Mouse (Mus musculus): ENCODE data around the gene Shroom3.
A peak's percentile ranks its signal among the peaks of the same experiment; 100 is the strongest.

Gene Shroom3

DNA sequence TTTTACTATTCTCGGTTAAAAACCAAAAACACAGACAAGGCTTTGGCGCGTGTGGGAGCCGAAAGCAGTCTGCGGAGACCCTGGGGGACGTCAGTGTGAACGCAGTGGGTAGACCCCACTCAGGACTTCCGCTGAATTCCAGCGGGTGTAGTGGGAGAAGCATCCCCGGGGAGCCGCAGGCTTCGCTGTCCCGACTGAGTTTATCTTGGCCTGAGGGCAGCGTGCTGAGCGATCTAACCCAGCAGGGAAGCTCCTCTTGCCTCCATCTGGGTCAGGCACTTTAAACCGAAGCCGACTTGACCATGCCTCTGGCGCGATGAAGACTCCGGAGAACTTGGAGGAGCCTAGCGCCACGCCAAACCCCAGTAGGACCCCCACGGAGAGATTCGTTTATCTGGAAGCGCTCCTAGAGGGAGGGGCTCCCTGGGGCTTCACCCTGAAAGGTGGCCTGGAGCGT lies at the start of gene Shroom3:
Shroom3 (plus strand) TSS at position 85 of the 457 bp plus-strand sequence.
- no peak for DNase-seq (ENCODE audit: low spot score)

DNA sequence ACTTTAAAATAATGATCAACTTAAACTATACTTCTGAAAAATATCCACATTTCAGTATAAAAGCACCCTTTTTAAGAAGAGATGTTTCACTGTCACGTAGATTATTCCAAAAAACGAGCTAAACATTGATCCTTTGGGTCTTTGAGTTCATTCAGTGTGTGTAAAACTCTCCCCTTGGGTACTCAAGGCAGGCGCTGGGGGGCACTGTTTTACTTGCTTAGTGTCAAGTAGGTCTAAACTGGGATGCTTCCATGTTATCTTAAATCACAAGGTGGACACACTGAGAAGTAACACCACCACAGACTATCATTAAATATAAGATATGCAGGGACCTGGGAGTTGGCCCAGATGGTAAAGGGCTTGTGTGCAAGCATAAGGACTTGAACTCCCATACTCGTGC lies 49.7 kb upstream of the Shroom3 start:
- no peak for DNase-seq (ENCODE audit: low spot score)

DNA sequence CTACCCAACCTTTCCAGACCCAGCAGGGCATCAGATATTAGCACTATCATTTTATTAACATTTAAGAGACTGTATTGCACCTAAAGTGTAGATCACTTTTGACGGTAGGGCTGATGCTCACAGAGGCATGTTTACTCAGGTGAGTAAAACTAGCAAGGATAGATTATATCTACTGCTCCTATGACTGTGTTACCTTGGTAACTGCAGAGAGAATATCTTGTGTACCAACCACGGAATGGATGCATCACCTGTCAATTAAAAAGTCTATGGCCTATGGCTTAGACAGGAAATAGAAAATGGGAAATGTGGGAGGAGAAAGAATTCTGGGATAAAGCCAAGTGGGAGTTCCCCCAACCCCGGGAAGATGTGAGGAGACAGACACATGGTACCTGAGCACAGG lies 48.3 kb upstream of the Shroom3 start:
- DNase-seq (ENCODE audit: low spot score), result no peak

DNA sequence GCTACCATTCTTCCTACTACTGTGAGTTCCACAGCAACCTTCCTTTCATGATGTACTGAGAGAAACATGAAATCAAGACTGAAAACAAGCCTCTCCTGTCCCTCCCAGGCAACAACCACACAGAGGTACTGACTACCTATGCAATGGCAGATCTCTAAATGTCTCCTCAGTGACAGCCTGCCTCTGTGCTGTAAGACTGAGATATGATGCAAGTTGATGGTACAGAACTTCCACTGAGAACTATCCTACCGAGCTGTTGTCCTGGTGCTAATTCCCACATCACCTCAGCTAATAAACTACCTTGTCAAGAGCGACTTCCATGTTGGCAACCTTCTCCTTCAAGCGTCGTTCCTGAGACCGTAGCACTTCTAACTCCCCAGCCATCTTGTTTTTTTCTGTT lies 47.3 kb upstream of the Shroom3 start:
- no peak for DNase-seq (ENCODE audit: low spot score)

DNA sequence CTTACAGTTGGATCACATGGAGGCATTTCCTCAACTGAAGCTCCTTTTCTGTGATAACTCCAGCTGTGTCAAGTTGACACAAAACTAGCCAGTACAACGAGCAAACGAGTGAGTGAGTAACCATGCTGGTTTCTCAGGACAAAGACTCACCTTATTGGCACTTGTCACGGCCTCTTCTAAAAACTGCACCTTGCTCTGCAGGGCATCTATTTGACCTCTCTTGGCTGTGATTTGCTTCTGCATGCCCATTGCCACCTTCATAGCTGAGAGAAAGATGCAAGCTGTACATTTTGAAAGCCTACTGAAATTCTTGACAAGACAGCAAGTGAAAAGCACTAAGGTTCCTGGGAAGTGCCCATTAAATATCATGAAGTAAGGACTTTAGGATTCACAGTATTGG lies 42.4 kb upstream of the Shroom3 start:
- no peak for DNase-seq (ENCODE audit: low spot score)

DNA sequence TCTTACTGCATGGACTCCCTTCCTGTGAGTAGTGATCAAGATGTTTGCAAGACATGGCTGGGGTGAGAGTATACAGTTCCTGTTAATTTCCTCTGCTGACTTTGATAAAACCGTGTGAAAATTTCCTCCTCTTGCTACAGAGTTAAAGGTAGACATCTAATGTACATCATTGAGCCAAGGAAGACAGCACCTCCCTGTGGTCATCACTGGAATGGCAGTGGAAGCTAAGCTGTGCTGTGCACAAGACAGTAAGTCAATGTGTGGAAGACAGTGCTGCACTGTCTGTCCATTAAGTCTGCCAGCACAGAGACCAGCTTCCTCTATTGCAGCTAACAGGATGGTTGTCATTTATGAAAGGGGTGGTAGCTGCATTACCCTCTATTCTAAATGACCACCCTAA lies 27.0 kb upstream of the Shroom3 start:
- DNase-seq (ENCODE audit: low spot score), result peak; percentile 64

DNA sequence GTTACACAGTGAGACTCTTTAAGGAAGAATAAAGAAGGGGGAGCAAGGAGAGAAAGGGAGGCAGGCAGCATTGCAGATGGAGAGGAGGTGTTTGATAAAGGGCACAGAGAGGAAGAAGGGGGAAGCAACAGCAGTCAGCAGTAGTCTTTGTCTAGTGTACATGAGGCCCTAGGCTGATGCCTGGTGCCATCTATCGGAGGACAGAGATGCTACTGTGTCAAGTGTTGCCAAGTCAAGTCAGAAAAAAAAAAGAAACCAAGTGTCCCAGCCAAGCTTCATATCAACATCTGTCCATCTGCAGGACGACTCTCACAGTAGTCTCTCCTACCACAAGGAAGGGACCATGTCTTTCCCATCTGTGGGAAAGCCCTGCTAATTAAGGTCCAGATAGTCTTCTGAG lies 18.9 kb upstream of the Shroom3 start:
- no peak for DNase-seq (ENCODE audit: low spot score)

DNA sequence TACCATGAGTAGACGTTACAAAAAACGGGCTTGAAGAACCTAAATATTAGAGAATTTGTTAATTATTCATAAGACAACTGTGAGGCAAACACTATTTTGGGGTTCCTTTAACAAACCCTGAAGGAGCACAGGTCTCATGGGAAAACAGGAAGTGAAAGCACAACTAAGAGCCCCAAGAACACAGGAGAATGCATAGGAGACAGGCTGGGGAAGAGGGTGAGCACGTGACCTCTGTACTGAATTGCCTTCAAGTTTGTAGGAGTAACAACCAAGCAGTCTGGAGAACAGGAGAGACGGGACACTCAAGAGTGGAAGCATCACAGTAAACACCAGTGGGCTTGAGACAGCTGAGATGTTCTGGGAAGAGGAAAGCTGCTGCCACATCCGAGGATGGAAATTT lies 16.4 kb upstream of the Shroom3 start:
- DNase-seq (ENCODE audit: low spot score), result no peak

DNA sequence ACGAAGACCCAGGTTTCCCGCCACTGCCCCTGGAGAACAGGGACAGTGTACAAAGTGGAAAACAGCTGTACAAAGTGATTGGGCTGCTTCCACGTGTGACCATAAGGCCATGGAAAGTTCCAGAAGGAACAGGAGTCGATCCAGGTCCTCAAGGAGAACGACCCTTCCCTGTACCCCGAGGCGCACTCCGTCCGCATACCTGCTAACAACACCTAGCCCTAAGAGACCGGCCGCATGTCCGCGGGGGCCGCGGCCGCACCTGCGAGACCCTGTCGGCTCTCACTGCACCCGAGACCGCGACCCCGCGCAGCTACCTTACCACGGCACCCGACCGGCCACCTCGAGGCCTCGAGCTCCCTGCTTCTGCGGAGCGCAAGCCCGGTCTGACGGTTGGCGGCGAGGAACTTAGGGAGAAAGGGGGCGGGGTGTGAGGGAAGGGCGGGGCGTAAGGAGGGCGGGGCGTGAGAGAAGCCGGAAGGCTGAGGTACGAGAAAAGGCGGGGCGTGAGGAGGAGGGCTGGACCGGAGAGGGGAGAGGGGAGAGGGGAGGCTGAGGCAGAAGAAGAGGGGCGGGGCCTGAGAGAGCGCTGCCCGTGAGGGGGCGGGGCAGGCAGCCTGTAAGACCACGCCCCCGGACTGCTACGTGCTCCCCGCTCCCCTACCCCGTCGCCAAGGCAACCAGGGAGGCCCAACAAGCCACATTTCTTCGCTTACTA lies 8.2 kb upstream of the Shroom3 start, which contains the start of gene Ccdc158:
Ccdc158 (minus strand) TSS at position 413 of the 715 bp plus-strand sequence.
- peak; percentile 49 for DNase-seq (ENCODE audit: low spot score)

DNA sequence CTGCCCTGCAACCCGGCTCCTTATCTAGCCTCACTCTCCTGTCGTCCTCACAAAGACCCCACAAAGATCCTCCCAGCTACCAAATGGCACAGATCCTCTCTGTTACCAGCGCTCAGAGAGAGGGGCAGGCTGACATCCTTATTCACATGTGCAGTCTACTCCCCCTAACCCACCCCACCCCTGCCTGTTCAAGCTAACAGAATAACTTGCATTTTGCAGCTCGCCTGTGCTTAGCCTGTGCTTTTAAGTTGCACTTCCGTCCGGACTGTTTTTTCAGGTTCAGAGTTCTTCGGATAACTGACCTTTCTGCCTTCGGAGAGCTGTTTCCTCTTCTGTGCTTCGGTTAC lies 7.7 kb upstream of the Shroom3 start:
- no peak for DNase-seq (ENCODE audit: low spot score)

DNA sequence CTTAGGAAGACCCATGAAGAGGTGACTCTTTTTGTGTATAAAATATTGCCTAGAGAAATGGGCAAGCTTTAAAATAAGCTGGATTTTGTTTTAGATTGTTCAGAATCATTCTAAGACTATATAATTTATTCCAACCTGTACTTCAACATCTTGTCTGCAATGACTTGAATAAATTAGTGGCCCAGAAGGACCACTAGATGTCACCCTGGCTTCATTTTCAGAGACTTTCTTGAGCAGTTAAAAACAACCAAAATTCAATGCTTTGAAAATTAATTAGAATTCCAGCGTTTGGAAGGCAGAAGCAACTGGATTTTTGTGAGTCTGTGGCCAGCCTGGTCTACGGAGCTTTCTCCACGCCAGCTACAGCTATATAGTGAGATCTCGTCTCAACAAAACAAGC lies 3.8 kb upstream of the Shroom3 start:
- no peak for DNase-seq (ENCODE audit: low spot score)

DNA sequence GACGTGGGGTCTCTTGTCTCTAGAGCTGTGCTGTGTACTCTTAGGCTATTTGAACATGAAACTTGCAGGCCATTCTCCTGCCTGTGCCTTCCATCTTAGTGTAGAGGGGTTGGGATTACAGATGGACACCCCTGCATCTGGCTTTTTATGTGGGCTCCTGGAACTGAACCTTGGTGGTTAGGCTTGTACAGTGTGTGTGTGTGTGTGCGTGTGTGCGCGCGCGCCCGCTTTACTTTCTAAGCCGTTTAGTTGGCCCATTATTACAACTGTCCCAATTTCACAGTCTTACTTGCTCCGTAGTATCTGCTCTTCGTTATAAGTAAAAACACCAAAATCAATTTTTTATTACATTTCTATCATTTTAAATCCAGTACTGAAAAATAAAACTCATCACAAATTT lies 1.4 kb upstream of the Shroom3 start:
- no peak for DNase-seq (ENCODE audit: low spot score)

DNA sequence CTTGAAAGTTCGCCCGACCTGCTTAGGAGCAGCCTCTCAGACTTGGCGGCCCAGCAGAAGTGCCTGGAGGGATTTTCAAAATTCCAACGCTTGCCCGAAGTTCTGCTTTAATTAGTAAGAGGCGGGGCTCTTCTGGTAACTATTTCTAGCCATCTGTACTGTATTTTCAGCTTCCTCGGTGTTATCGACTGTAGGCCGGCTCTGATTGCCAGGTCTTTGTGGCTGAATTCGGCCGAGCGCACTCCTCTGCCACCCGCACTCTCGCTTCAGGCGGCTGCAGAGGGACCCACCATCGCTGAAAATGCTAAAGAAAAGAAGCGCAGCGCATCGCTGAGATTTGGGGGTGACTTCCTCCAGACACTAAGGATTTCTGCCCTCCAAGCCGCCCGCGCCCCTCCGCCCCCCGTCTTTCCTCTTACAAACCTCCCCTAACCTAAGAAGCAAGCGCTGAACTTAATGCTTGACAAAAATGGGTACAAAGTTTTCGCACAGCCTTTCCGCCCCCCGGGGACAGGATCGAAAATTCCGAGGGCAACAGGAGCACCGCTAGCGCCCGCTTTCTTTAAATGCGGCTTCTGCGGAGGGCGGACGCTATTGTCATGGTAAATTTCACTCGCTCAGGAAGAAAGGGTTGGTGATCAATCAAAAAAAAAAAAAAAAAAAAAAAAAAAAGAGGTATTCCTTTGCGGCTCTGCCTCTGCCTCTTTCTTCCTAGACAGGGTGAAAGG lies 450 bp upstream of the Shroom3 start:
- DNase-seq (ENCODE audit: low spot score), result no peak

DNA sequence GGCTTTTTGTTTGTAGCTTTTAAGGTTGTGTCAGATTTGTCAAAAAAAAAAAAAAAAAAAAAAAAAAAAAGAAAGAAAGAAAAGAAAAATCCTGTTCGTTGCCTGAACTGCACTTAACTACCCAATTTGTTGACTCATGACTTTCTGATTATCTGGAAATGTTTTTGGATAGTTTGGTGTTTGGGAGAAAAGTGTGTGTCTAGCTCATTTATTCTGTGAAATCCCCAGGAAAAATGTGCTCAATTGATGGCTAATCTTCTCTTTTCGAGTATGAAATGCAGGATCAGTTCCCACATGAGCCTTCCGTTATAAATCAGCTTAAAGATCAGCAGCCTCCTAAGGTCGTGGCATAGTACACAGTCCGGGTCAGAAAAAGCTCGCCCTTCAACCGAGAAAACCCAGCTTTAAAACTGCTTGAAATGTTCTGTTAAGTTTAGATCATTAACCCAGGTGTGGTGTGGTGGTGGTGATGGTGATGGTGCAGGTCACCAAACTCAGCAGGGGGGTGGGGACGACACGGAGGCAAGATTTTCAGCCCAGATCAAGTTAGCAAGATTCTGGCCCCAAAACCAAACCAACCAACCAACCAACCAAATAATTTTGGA lies 738 bp downstream of the Shroom3 start:
- no peak for DNase-seq (ENCODE audit: low spot score)

DNA sequence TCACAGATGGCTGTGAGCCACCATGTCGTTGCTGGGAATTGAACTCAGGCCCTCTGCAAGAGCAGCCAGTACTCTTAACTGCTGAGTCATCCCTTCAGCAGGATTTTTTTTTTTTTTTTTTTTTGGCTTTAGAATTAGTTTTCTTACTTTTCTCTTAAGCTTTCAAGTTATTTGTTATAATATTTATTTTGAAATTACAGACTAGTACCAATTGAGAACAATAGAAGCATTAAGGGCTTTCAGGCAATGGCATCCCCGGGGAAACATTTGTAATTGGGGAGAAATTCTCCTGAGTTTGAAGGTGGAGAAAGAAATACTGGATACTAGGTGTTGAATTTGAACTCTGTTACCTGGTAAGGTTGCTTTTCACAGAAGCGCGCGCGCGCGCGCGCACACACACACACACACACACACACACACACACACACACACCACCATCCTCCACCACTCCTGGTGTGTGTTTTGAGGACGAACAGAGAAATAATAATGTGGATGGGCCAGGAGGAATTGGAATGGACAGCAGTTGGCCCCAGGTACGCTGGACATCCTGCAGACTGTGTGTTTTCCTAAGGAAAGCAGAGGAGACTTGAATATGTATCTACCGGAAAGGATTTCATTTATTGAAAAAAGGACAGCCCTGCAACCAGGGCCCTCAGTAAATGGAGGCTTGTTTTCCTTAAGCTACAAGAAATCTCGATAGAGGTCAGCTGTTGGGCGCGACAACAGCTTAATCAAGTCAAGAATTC lies 1.7 kb downstream of the Shroom3 start:
- no peak for DNase-seq (ENCODE audit: low spot score)

DNA sequence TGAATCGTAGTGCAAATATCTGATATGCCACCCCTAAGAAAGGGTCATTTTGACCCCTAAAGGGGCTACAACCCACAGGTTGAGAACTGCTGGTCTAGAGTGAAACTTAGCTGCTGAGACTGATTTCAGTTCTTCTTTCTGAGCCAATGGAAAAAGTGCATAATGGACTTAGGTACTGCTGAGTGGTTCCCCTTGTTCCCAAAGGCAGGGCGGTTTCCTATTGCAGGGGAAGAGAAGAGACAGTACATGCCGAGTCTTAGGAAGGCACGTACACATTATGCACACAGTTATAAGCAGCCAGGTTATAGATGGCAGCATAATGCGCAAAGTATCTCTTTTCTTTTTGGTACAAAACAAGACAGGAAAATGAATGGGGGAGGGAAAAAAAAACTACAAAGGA lies 4.9 kb downstream of the Shroom3 start:
- no peak for DNase-seq (ENCODE audit: low spot score)

DNA sequence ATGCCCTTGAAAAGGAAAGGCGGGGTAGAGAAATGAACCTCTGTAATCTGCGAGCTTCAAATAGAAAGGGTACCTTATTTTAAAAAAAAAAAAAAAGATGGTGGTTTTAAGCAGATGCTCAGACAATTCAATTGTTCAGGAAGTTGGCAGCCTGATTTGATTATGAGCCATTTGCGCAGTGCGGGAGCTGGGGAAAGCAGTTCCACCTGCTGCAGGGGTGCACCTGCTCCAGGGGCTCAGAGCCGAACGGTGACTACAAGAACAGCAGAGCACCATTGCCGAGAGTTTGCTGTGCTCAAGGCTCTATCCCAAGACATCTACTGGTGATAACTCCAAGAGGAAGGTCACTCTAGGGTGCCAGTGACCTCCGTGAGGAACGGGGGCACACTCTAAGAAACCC lies 5.3 kb downstream of the Shroom3 start:
- DNase-seq (ENCODE audit: low spot score), result no peak

DNA sequence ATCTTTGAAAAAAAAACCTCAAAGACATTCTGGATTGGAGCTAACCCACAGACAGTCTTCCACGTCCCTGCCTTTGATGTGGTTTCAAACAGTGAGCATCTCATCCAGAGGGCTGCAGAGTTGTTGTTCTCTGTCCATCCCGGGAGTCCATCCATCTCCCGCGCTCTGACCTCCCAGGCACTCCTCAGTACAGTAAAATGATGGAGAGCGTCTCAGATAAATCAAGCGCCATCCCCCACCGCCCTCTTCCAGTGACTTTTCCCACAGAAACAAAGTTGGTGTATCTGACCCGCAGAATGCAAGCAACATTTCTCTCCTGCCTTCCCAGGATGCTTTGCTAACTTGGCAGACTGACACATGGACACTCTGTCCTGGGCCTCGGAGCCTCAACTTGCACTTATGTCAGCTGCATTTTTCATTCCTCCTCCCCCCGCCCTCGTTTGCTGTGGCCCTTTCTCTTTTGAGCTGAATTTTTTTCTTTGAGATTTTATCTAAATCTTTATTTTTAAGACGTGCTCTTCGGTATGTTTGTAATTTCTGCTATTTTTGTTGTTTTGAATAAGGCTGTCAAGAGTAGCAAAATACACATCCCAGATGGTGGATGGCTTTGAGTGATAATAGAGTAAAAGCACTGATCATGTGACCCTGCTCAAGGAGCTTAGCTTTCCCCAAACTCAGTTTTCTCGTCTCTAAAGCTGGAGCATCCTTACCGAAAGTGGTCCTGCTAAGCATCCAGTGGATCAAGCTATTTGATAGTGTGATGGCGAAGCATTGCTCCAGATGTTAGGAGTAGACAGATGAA lies 9.2 kb downstream of the Shroom3 start:
- DNase-seq (ENCODE audit: low spot score), result no peak

DNA sequence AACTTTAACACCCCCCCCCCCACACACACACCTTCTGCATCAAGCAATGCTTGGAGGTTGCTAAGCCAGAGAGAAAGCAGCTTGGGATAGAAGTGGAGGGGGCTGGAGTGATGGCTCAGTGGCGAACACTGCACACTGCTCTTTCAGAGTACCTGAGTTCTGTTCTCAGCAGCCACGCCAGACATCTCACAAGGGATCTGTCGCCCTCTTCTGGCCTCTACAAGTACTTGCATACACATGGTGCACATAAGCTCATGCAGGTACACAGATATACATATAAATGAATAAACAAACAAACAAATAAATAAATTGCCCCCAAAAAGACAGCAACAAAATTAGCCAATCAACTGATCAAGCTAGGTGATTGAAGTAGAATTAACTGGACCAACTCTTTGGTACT lies 10.5 kb downstream of the Shroom3 start:
- no peak for DNase-seq (ENCODE audit: low spot score)

DNA sequence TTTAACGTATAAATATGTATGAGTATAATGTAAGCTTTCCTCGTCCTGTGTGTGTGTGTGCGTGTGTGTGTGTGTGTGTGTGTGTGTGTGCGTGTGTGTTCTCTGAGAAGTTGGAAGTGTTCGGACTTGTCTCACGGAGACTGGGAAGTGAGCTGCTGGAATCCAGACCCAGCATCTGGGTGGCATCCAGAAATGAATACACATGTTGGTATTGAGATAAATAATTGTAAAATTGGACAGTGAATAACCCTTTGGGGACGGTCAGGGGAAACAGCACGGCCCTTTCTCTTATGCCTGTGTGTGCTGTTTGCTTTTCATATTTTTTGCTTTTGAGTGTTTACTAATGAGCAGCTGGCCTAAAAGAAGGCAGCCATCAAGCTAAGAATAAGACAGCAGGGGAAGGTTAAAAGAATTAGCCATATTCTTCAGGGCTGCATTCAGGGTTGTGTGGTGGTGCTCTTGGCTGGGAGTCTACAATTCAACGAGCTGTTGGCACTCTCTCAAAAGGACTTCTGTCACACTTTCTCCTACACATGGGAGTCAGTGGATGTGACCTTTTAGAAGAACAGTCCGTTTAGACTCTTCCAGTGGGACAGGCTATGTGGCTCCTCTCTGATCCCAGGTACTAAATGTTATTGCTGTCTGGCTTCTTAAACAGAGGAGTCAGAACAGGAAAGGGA lies 11.2 kb downstream of the Shroom3 start:
- no peak for DNase-seq (ENCODE audit: low spot score)

DNA sequence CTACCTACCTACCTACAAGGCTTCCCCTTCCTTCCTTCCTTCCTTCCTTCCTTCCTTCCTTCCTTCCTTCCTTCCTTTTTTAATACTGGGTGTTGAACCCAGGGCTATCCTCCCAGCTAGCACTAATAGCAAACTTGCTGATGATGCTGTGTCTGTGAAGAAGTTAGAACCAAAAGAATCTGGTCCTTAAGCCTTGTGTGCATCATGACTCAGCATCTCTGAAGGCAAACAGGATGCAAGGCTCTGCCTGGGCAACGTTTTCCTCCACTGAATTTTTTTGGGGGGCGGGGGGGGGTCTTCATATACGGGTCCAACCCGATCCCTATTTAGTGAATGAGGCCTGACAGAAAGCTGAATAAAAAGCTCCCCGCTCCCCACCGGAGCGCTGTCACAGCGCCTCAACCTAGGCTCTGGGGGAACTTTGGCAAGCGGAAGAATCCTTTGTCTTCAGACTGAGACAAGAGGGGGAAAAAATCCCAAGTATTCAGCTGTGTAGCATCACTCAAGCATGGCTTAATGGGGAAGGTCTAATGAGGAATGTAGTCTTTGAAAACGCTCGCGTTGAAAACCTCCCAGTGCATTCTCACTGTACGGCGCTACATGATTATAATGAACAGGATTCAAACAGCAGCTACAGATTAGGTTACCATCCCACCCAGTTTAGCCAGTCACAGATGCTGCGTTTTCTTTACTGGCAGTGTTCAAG lies 15.0 kb downstream of the Shroom3 start:
- no peak for DNase-seq (ENCODE audit: low spot score)

Data from left cerebral cortex, adult 11 months (tissue).